Mouse (Mus musculus): ENCODE measurements around the gene Kifc3. TPM values are rescaled to one million over a fixed set of nuclear protein-coding genes. Genes with fewer than 3 reads are reported as not detected.

The Kifc3 gene
- polyA plus RNA-seq, 2 experiments = 12.7 to 25.9 TPM

GRCm38 (mm10) chr8:95227151-95227468 is 24.5 kb upstream of the Kifc3 start:
- no peak overlapping the region for H3K27ac ChIP-seq (replicated peaks; ENCODE audit: low read depth, low read length)

GRCm38 (mm10) chr8:95226251-95227150 is 23.9 kb upstream of the Kifc3 start:
- Histone ChIP-seq H3K27ac (replicated peaks; ENCODE audit: low read depth, low read length) (no peak overlapping the region), H3K4me1 (ENCODE audit: control insufficient read depth, insufficient read depth, low read length) (peaks cover 7% of the 10 kb centered on the region; the same call in 1 of the 2 replicates), H3K36me3 (ENCODE audit: control insufficient read depth, insufficient read depth, low read length) (no peaks in the 10 kb centered on the region), H3K27me3 (ENCODE audit: control insufficient read depth, insufficient read depth, low read length) (no peaks in the 10 kb centered on the region), H3K4me3 (replicated peaks; ENCODE audit: low read length) (no peak overlapping the region), H3K4me2 (replicated peaks; ENCODE audit: low read depth, low read length, severe bottlenecking) (no peak overlapping the region), H3K9ac (ENCODE audit: low read depth, low read length, severe bottlenecking) (no peak overlapping the region), H3K9me3 (ENCODE audit: control insufficient read depth, low read length) (no peaks in the 10 kb centered on the region)
- DNase-seq (ENCODE audit: low spot score) = no peak
- ATAC-seq (ENCODE audit: low FRiP score, low read depth) = peak; percentile 72; the same call in 1 of the 2 replicates
- TF ChIP-seq POLR2A (IDR thresholded peaks at IDR 0.05; ENCODE audit: borderline replicate concordance, extremely low read depth, insufficient read depth, insufficient read length) = no peak
- WGBS = 25% methylated on average over 7 of the region's 7 CpGs

More at GRCm38 (mm10) chr8:95227151-95227468, 24.5 kb upstream of the Kifc3 start:
- Histone ChIP-seq H3K4me1 (ENCODE audit: control insufficient read depth, insufficient read depth, low read length) (peaks cover 7% of the 10 kb centered on the region; the same call in 1 of the 2 replicates), H3K4me2 (replicated peaks; ENCODE audit: low read depth, low read length, severe bottlenecking) (no peak overlapping the region), H3K36me3 (ENCODE audit: control insufficient read depth, insufficient read depth, low read length) (no peaks in the 10 kb centered on the region), H3K4me3 (replicated peaks; ENCODE audit: low read length) (no peak overlapping the region), H3K9ac (ENCODE audit: low read depth, low read length, severe bottlenecking) (no peak overlapping the region), H3K9me3 (ENCODE audit: control insufficient read depth, low read length) (no peaks in the 10 kb centered on the region), H3K27me3 (ENCODE audit: control insufficient read depth, insufficient read depth, low read length) (no peaks in the 10 kb centered on the region)
- DNase-seq (ENCODE audit: low spot score) = no peak
- TF ChIP-seq POLR2A (IDR thresholded peaks at IDR 0.05; ENCODE audit: borderline replicate concordance, extremely low read depth, insufficient read depth, insufficient read length) = no peak
- no peak for ATAC-seq (ENCODE audit: low FRiP score, low read depth)
- 24% methylated on average over 2 of the region's 2 CpGs for WGBS

GRCm38 (mm10) chr8:95223969-95224368 is 21.4 kb upstream of the Kifc3 start:
- ATAC-seq (ENCODE audit: low FRiP score, low read depth) = no peak
- Histone ChIP-seq H3K27ac (replicated peaks; ENCODE audit: low read depth, low read length) (no peak overlapping the region), H3K4me2 (replicated peaks; ENCODE audit: low read depth, low read length, severe bottlenecking) (no peak overlapping the region), H3K27me3 (ENCODE audit: control insufficient read depth, insufficient read depth, low read length) (no peaks in the 10 kb centered on the region), H3K4me3 (replicated peaks; ENCODE audit: low read length) (no peak overlapping the region), H3K9me3 (ENCODE audit: control insufficient read depth, low read length) (no peaks in the 10 kb centered on the region), H3K9ac (ENCODE audit: low read depth, low read length, severe bottlenecking) (no peak overlapping the region), H3K36me3 (ENCODE audit: control insufficient read depth, insufficient read depth, low read length) (no peaks in the 10 kb centered on the region), H3K4me1 (ENCODE audit: control insufficient read depth, insufficient read depth, low read length) (peaks cover 7% of the 10 kb centered on the region; the same call in 1 of the 2 replicates)
- no peak for DNase-seq (ENCODE audit: low spot score)
- TF ChIP-seq POLR2A (IDR thresholded peaks at IDR 0.05; ENCODE audit: borderline replicate concordance, extremely low read depth, insufficient read depth, insufficient read length) = no peak
- WGBS = 90% methylated on average over 5 of the region's 5 CpGs

GRCm38 (mm10) chr8:95221045-95221444 is 18.4 kb upstream of the Kifc3 start:
- H3K4me1 ChIP-seq (ENCODE audit: control insufficient read depth, insufficient read depth, low read length) = no peaks in the 10 kb centered on the region
- ATAC-seq (ENCODE audit: low FRiP score, low read depth) (no peak), DNase-seq (ENCODE audit: low spot score) (no peak)
- no peak overlapping the region for H3K9ac ChIP-seq (ENCODE audit: low read depth, low read length, severe bottlenecking)
- H3K27ac ChIP-seq (replicated peaks; ENCODE audit: low read depth, low read length) = no peak overlapping the region
- no peak overlapping the region for H3K4me2 ChIP-seq (replicated peaks; ENCODE audit: low read depth, low read length, severe bottlenecking)
- no peaks in the 10 kb centered on the region for H3K36me3 ChIP-seq (ENCODE audit: control insufficient read depth, insufficient read depth, low read length)
- H3K27me3 ChIP-seq (ENCODE audit: control insufficient read depth, insufficient read depth, low read length) = no peaks in the 10 kb centered on the region
- no peak for TF ChIP-seq POLR2A (IDR thresholded peaks at IDR 0.05; ENCODE audit: borderline replicate concordance, extremely low read depth, insufficient read depth, insufficient read length)
- WGBS = 30% methylated on average over 2 of the region's 2 CpGs
- no peaks in the 10 kb centered on the region for H3K9me3 ChIP-seq (ENCODE audit: control insufficient read depth, low read length)
- H3K4me3 ChIP-seq (replicated peaks; ENCODE audit: low read length) = no peak overlapping the region

GRCm38 (mm10) chr8:95220571-95220998 is 18.0 kb upstream of the Kifc3 start:
- Histone ChIP-seq H3K9me3 (ENCODE audit: control insufficient read depth, low read length) (no peaks in the 10 kb centered on the region), H3K27me3 (ENCODE audit: control insufficient read depth, insufficient read depth, low read length) (no peaks in the 10 kb centered on the region), H3K4me2 (replicated peaks; ENCODE audit: low read depth, low read length, severe bottlenecking) (no peak overlapping the region), H3K9ac (ENCODE audit: low read depth, low read length, severe bottlenecking) (no peak overlapping the region), H3K36me3 (ENCODE audit: control insufficient read depth, insufficient read depth, low read length) (no peaks in the 10 kb centered on the region), H3K4me3 (replicated peaks; ENCODE audit: low read length) (no peak overlapping the region), H3K4me1 (ENCODE audit: control insufficient read depth, insufficient read depth, low read length) (no peaks in the 10 kb centered on the region), H3K27ac (replicated peaks; ENCODE audit: low read depth, low read length) (no peak overlapping the region)
- DNase-seq (ENCODE audit: low spot score) = no peak
- no peak for TF ChIP-seq POLR2A (IDR thresholded peaks at IDR 0.05; ENCODE audit: borderline replicate concordance, extremely low read depth, insufficient read depth, insufficient read length)
- ATAC-seq (ENCODE audit: low FRiP score, low read depth) = no peak
- WGBS = 50% methylated on average over 7 of the region's 7 CpGs

All from limb, embryonic 14.5 days (tissue).